Mouse (Mus musculus): ENCODE results near the gene Olr1.

Gene Olr1

DNA sequence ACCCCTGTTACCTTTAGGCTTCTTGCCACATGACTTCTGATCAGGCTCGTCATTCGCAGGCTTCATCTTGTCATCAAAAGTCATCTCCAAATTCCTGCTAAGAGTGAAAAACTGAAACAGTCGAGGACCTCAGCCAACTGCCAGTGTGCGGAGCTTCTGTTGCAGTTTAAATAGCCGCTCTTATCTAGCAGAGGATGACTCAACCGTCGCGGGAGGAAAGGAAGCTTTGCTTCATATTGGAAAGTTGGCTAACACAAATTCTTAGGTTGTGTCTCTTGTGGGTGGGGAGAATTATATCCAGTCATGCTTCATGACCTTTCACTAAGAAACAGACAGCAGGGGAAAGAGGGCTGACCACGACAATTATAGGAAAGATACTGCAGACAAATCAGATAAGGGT is at the start of gene Olr1:
Gene Olr1, minus strand, starts transcription at position 142 of the 400 bp plus-strand sequence.
- ChIA-PET CTCF (no interaction called here), POLR2A (interaction anchor here in 1 of 4 experiments (0.6 kb wide), 1 partner anchor 35 kb away, joined by 4 read pairs; no protein-coding TSS in a partner anchor)

GRCm38 (mm10) chr6:129548009-129548408 is 41.0 kb upstream of the Olr1 start:
- CTCF ChIA-PET, result no interaction called here
- POLR2A ChIA-PET, result no interaction called here

DNA sequence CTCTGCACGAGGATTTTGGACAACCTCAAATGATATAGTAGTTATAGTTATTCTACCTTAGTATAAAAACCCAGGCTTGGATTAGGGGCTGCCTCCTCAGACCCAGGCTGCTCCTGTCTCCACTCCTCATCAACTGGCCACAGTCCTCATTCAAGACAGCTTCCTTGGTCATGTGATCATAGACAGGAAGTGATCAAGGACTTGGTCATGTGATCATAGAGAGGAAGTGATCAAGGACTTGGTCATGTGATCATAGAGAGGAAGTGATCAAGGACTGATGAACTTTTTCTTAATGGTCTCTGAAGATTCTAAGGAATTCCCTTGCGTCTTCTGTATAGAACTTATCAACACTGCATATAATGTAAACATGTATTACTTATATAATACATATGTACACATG is 40.3 kb upstream of the Olr1 start:
- CTCF ChIA-PET, result no interaction called here
- POLR2A ChIA-PET, result no interaction called here

DNA sequence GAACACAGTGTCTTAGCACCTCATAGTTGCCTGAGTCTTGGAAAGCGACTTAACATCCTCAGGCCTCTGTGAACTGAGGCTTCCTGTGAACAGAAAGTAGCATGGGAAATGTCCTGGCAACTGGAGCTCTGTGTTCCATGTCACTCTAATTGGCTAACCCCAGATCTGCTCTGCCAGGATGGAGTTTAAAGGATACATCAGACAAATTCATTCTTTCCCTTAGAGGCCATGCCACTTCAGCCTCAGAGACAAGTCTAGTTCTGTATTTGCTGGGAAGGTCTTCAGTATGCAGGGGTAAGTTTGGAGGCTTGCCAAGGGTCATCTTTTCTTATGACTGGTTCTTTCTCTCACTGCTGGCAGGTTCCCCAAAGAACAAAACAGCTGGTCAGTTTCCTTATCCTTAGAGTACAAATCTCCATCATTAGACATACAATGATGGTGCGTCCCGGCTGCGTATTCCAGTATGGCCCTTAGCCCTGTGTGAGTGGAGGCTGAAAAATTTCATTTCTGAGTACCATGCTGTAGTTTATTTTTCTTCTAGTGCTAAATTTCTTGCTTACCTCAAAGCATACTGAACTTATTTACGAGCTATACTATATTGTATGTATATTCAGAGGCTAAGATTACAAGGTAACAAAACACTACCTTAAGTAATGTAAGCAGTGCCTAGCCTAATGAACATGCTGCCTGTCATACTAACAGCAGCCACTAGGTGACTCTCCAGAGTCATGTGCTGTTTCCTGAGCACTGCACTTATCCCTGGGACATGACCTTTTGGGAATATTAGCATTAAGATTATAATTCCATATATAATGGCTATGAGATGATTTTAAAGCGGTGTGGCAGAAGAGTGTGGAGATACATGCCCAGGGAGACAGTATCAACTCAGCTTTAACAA is 37.0 kb upstream of the Olr1 start:
- ChIA-PET CTCF (interaction anchor here in 1 of 4 experiments (0.7 kb wide), 1 partner anchor 121 kb away, joined by 3 read pairs; no protein-coding TSS in a partner anchor), POLR2A (interaction anchor here in 3 of 4 experiments (0.9 to 2.3 kb wide), 4 partner anchors 10 to 24 kb away, joined by 3 to 12 read pairs (median 4); partner anchors contain the start of gene Gabarapl1 (in 3 of the 3))

- ChIA-PET POLR2A (interaction anchor here in 1 of 4 experiments (1.9 kb wide), 1 partner anchor 10 kb away, joined by 8 read pairs; the partner anchor contains the start of gene Gabarapl1), CTCF (no interaction called here)
Measured at GRCm38 (mm10) chr6:129542540-129542939, 35.6 kb upstream of the Olr1 start.

- ChIA-PET POLR2A (interaction anchor here in 3 of 4 experiments (0.7 to 1.9 kb wide), 3 partner anchors 9 to 34 kb away, joined by 4 to 8 read pairs (median 5); partner anchors contain the start of gene Gabarapl1 (in 2 of the 3)), CTCF (no interaction called here)
Measured at GRCm38 (mm10) chr6:129541931-129542330, 35.0 kb upstream of the Olr1 start.

- POLR2A ChIA-PET, result no interaction called here
- CTCF ChIA-PET, result no interaction called here
Measured at GRCm38 (mm10) chr6:129538555-129538954, 31.6 kb upstream of the Olr1 start.

GRCm38 (mm10) chr6:129535723-129536122 is 28.8 kb upstream of the Olr1 start:
- POLR2A ChIA-PET, result interaction anchor here in 1 of 4 experiments (1.2 kb wide), 1 partner anchor 16 kb away, joined by 3 read pairs; no protein-coding TSS in a partner anchor

GRCm38 (mm10) chr6:129534627-129535190 is 27.7 kb upstream of the Olr1 start:
- POLR2A ChIA-PET, result interaction anchor here in 3 of 4 experiments (0.6 to 2.6 kb wide), 5 partner anchors 10 to 1897 kb away, joined by 3 to 12 read pairs (median 3); no protein-coding TSS in a partner anchor
- CTCF ChIA-PET, result no interaction called here

More at GRCm38 (mm10) chr6:129535723-129536122, 28.8 kb upstream of the Olr1 start:
- CTCF ChIA-PET, result no interaction called here

GRCm38 (mm10) chr6:129534057-129534456 is 27.1 kb upstream of the Olr1 start:
- POLR2A ChIA-PET, result interaction anchor here in 3 of 4 experiments (0.6 to 2.6 kb wide), 6 partner anchors 10 to 1898 kb away, joined by 3 to 12 read pairs (median 4); no protein-coding TSS in a partner anchor
- CTCF ChIA-PET, result no interaction called here

GRCm38 (mm10) chr6:129532942-129533860 is 26.2 kb upstream of the Olr1 start, which contains the start of gene Gabarapl1:
Gene Gabarapl1, plus strand, starts transcription at chr6:129533160.
- POLR2A ChIA-PET, result interaction anchor here in 3 of 4 experiments (0.5 to 2.6 kb wide), 12 partner anchors 8 to 1175 kb away, joined by 3 to 12 read pairs (median 4); no protein-coding TSS in a partner anchor

GRCm38 (mm10) chr6:129532556-129532941 is 25.6 kb upstream of the Olr1 start:
- ChIA-PET POLR2A (interaction anchor here in 3 of 4 experiments (0.5 to 2.6 kb wide), 11 partner anchors 9 to 1174 kb away, joined by 3 to 12 read pairs (median 4); no protein-coding TSS in a partner anchor), CTCF (no interaction called here)

More at GRCm38 (mm10) chr6:129532942-129533860, 26.2 kb upstream of the Olr1 start, which contains the start of gene Gabarapl1:
- CTCF ChIA-PET, result no interaction called here

DNA sequence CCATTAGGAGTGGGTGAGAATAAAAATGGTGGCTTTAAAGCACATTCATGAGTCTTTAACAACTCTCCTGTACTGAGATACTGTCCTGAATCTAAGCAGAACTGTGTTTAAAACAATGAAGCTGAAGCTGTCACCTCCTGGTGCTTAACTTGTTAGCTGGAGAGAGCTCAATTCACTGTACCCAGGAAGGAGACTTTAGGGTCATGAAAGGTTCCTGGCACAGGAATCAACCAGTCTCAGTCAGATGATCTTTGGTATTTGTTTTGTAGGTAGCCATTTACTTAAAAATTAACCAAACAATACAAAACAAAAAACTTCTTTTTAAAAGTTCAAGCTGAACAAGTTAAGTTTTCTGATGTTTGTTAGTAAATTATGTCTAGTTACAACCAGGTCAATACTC is 23.3 kb upstream of the Olr1 start:
- ChIA-PET CTCF (interaction anchor here in 1 of 4 experiments (0.6 kb wide), 1 partner anchor 98 kb away, joined by 3 read pairs; no protein-coding TSS in a partner anchor), POLR2A (no interaction called here)

- CTCF ChIA-PET, result no interaction called here
- POLR2A ChIA-PET, result no interaction called here
Measured at GRCm38 (mm10) chr6:129529605-129530004, 22.6 kb upstream of the Olr1 start.

- ChIA-PET CTCF (no interaction called here), POLR2A (no interaction called here)
Measured at GRCm38 (mm10) chr6:129527416-129527815, 20.5 kb upstream of the Olr1 start.

DNA sequence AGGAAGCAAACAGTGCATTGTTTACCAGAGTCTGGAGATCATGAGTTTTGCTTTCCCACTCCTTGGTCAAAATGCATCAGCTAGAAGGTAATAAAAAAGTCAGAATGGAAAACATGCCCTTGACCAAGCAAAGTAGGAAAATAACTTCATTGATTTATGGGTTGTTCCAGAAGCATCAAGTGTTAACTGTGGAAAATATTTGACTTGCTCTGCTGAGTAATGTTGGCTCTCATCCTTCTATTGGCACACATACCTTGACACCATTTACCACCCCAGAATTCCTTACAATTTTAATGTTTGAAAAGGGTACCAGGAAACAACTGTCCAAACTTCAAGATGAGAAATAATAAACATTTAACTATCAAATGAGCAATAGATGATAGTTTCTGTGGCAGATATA is 19.1 kb upstream of the Olr1 start:
- CTCF ChIA-PET, result no interaction called here
- POLR2A ChIA-PET, result no interaction called here

DNA sequence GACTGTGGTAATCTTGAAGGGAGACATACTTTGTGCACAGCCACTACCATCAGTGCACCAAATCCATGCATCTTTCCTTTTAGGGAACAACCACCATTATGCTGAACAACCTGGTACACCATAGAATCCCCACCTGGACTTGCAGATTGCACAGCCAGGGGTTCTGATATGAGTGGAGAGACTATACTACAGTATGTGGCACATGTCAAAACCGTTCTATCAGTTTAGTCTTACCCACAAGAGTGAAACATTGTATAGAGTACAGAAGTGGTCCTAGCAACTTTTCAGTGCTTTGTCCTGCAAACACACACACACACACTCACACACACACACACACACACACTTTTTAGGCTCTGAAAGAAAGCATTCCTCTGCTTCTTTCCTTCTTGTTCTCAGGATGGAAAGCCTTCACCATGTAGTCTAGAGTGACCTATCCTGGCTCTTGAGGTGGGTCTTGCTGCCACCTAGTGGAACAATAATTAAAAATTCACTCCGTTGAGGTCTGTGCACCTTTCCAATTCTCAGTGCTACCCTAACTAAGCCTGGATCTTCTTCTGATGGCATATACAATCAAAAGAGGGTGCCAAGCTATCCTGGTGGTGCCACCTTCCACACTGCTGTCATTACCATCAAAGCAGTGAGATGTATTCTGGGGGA is 10.9 kb upstream of the Olr1 start:
- POLR2A ChIA-PET, result interaction anchor here in 1 of 4 experiments (1.3 kb wide), 1 partner anchor 16 kb away, joined by 5 read pairs; the partner anchor contains the start of gene Gabarapl1
- CTCF ChIA-PET, result interaction anchor here in 1 of 4 experiments (0.6 kb wide), 1 partner anchor 152 kb away, joined by 3 read pairs; no protein-coding TSS in a partner anchor

DNA sequence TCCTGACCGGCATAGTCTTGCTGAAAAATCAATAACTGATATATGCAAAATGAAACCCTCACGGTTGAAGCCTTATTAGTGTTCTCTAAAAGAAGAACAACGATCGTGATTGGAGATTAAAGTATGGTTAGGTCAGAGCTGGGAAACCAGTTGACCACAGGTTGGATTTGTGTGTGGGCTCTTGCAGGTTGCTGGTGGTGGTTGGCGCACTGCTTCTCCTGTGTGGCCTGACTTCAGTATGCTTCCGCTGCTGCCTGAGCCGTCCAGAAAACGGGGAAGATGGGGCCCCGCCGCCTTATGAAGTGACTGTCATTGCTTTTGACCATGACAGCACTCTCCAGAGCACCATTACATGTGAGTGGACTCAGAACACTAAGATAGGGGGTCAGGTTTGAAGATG is 9.4 kb upstream of the Olr1 start:
- CTCF ChIA-PET, result no interaction called here
- POLR2A ChIA-PET, result interaction anchor here in 1 of 4 experiments (1.3 kb wide), 1 partner anchor 17 kb away, joined by 5 read pairs; the partner anchor contains the start of gene Gabarapl1

All from embryonic stem cell, embryonic (primary cell).